Mouse (Mus musculus) v-Abl transformed pro-B cells (cell line): ENCODE data around the gene Tmem265.

ENCODE experiments used
- in situ Hi-C, 2 experiments: fragments of 400-800 bp; cut with MboI; formaldehyde crosslinking; loops; one replicate each; pipeline ENCODE4 v1.15.1; 2025; ENCODE audit not compliant: unreplicated experiment in 2 of 2

Tmem265 gene

GRCm38 (mm10) chr7:127561340-127561858, at the start of gene Tmem265:
TSS of gene Tmem265 (plus strand) at chr7:127561390.
- in situ Hi-C loops = no loop called here

GRCm38 (mm10) chr7:127511808-127512230, 49.4 kb upstream of the Tmem265 start, which contains the start of gene Srcap:
TSS of gene Srcap (plus strand) at chr7:127511983.
- in situ Hi-C loops = no loop called here

GRCm38 (mm10) chr7:127512231-127513015, 48.8 kb upstream of the Tmem265 start:
- in situ Hi-C loops = no loop called here

GRCm38 (mm10) chr7:127513016-127513390, 48.2 kb upstream of the Tmem265 start:
- in situ Hi-C loops = no loop called here

GRCm38 (mm10) chr7:127513781-127514180, 47.4 kb upstream of the Tmem265 start:
- in situ Hi-C loops = no loop called here

- in situ Hi-C loops = no loop called here
These were observed 45.3 kb upstream of the Tmem265 start for GRCm38 (mm10) chr7:127515846-127516245.

GRCm38 (mm10) chr7:127516344-127516743, 44.8 kb upstream of the Tmem265 start:
- in situ Hi-C loops = no loop called here

- in situ Hi-C loops = no loop called here
These were observed 41.9 kb upstream of the Tmem265 start, which contains the start of gene Gm42715 for GRCm38 (mm10) chr7:127519284-127519683. TSS of gene Gm42715 (plus strand) at chr7:127519584.

GRCm38 (mm10) chr7:127541671-127542070, 19.5 kb upstream of the Tmem265 start:
- in situ Hi-C loops = loop anchor here in 1 of 2 experiments (25.0 kb wide), 1 partner anchor 979 kb away; the partner anchor contains the start of gene Eif3c

GRCm38 (mm10) chr7:127549116-127549835, 11.9 kb upstream of the Tmem265 start:
- in situ Hi-C loops = loop anchor here in 1 of 2 experiments (25.0 kb wide), 1 partner anchor 987 kb away; the partner anchor contains the start of gene Eif3c

- in situ Hi-C loops = no loop called here
These were observed 9.6 kb upstream of the Tmem265 start for GRCm38 (mm10) chr7:127551558-127551957.

GRCm38 (mm10) chr7:127560580-127560979, 610 bp upstream of the Tmem265 start:
- in situ Hi-C loops = no loop called here

- in situ Hi-C loops = no loop called here
These were observed 3.4 kb downstream of the Tmem265 start for GRCm38 (mm10) chr7:127564381-127565150.

GRCm38 (mm10) chr7:127572895-127573471, 11.8 kb downstream of the Tmem265 start, which contains the start of gene Phkg2:
TSS of gene Phkg2 (plus strand) at chr7:127573340.
- in situ Hi-C loops = no loop called here

GRCm38 (mm10) chr7:127573503-127574008, 12.4 kb downstream of the Tmem265 start:
- in situ Hi-C loops = no loop called here

- in situ Hi-C loops = no loop called here
These were observed 12.9 kb downstream of the Tmem265 start for GRCm38 (mm10) chr7:127574115-127574514.

GRCm38 (mm10) chr7:127583260-127583659, 22.1 kb downstream of the Tmem265 start:
- in situ Hi-C loops = no loop called here

GRCm38 (mm10) chr7:127585031-127585430, 23.8 kb downstream of the Tmem265 start:
- in situ Hi-C loops = no loop called here

GRCm38 (mm10) chr7:127586149-127586548, 25.0 kb downstream of the Tmem265 start:
- in situ Hi-C loops = no loop called here

GRCm38 (mm10) chr7:127587196-127587595, 26.0 kb downstream of the Tmem265 start:
- in situ Hi-C loops = no loop called here
